Mouse (Mus musculus): ENCODE measurements around the gene Cep164. TPM values are rescaled to one million over a fixed set of nuclear protein-coding genes. Genes with fewer than 3 reads are reported as not detected.

Cep164 gene
- polyA plus RNA-seq, 1 experiment, result 85.0 TPM

- TF ChIP-seq GATA1 (IDR thresholded peaks at IDR 0.05; ENCODE audit: low read length), result no peak
Observed at GRCm38 (mm10) chr9:45841458-45841857, 13.0 kb upstream of the Cep164 start.

GRCm38 (mm10) chr9:45840331-45840730 lies 11.8 kb upstream of the Cep164 start:
- TF ChIP-seq GATA1 (IDR thresholded peaks at IDR 0.05; ENCODE audit: low read length), result no peak

GRCm38 (mm10) chr9:45839982-45840300 lies 11.4 kb upstream of the Cep164 start:
- no peak for TF ChIP-seq GATA1 (IDR thresholded peaks at IDR 0.05; ENCODE audit: low read length)

- no peak for TF ChIP-seq GATA1 (IDR thresholded peaks at IDR 0.05; ENCODE audit: low read length)
Observed at GRCm38 (mm10) chr9:45839139-45839981, 10.9 kb upstream of the Cep164 start.

- TF ChIP-seq GATA1 (IDR thresholded peaks at IDR 0.05; ENCODE audit: low read length), result no peak
Observed at GRCm38 (mm10) chr9:45838434-45839138, 10.1 kb upstream of the Cep164 start, which contains the start of gene Bace1. Bace1 (plus strand) TSS chr9:45838580.

GRCm38 (mm10) chr9:45838069-45838433 lies 9.6 kb upstream of the Cep164 start:
- TF ChIP-seq GATA1 (IDR thresholded peaks at IDR 0.05; ENCODE audit: low read length), result no peak

- no peak for TF ChIP-seq GATA1 (IDR thresholded peaks at IDR 0.05; ENCODE audit: low read length)
Observed at GRCm38 (mm10) chr9:45833461-45833860, 5.0 kb upstream of the Cep164 start.

- no peak for TF ChIP-seq GATA1 (IDR thresholded peaks at IDR 0.05; ENCODE audit: low read length)
Observed at GRCm38 (mm10) chr9:45832898-45833297, 4.4 kb upstream of the Cep164 start.

GRCm38 (mm10) chr9:45829107-45829506 lies 616 bp upstream of the Cep164 start:
- TF ChIP-seq GATA1 (IDR thresholded peaks at IDR 0.05; ENCODE audit: low read length), result no peak

- no peak for TF ChIP-seq GATA1 (IDR thresholded peaks at IDR 0.05; ENCODE audit: low read length)
Observed at GRCm38 (mm10) chr9:45827663-45828290, 714 bp downstream of the Cep164 start.

- no peak for TF ChIP-seq GATA1 (IDR thresholded peaks at IDR 0.05; ENCODE audit: low read length)
Observed at GRCm38 (mm10) chr9:45818406-45819011, 10.0 kb downstream of the Cep164 start.

- no peak for TF ChIP-seq GATA1 (IDR thresholded peaks at IDR 0.05; ENCODE audit: low read length)
Observed at GRCm38 (mm10) chr9:45815525-45815924, 13.0 kb downstream of the Cep164 start.

- TF ChIP-seq GATA1 (IDR thresholded peaks at IDR 0.05; ENCODE audit: low read length), result no peak
Observed at GRCm38 (mm10) chr9:45815113-45815512, 13.4 kb downstream of the Cep164 start.

- TF ChIP-seq GATA1 (IDR thresholded peaks at IDR 0.05; ENCODE audit: low read length), result no peak
Observed at GRCm38 (mm10) chr9:45811946-45812345, 16.5 kb downstream of the Cep164 start.

- no peak for TF ChIP-seq GATA1 (IDR thresholded peaks at IDR 0.05; ENCODE audit: low read length)
Observed at GRCm38 (mm10) chr9:45807761-45808160, 20.7 kb downstream of the Cep164 start.

- no peak for TF ChIP-seq GATA1 (IDR thresholded peaks at IDR 0.05; ENCODE audit: low read length)
Observed at GRCm38 (mm10) chr9:45807337-45807736, 21.2 kb downstream of the Cep164 start.
